Mouse (Mus musculus) kidney, adult 2 months (tissue): Measurements from ENCODE around the gene Zfyve1.

Source experiments
- CTCF ChIP-seq: fragments of 200-500 bp; conservative IDR thresholded peaks from 2 replicates; pipeline ENCODE4 v1.5.1; 2011; ENCODE audit warnings: low read depth, mild to moderate bottlenecking, control low read depth, low read length, moderate library complexity, mixed read lengths; ENCODE audit not compliant: insufficient read depth, insufficient read length
- POLR2A ChIP-seq: fragments of 200-500 bp; IDR thresholded peaks from one replicate; pipeline ENCODE4 v1.6.1; 2011; ENCODE audit warnings: low read depth, low read length, control low read depth

- TF ChIP-seq POLR2A = no peak
- TF ChIP-seq CTCF = no peak
Measured at GRCm38 (mm10) chr12:83525822-83526544, 71.0 kb downstream of the Zfyve1 start.
